Mouse (Mus musculus) heart, embryonic 16.5 days (tissue): ENCODE results near the gene Galnt7. TPM values are rescaled to one million over a fixed set of nuclear protein-coding genes. Genes with fewer than 3 reads are reported as not detected.

Experiments used
- ATAC-seq: fragments of 200-750 bp; cut with Nextera tagmentation; replicated peaks from 2 replicates; pipeline ENCODE4 v1.8.0; 2017; ENCODE audit warnings: moderate number of reproducible peaks; ENCODE audit not compliant: insufficient read depth, low FRiP score; ENCODE audit errors: extremely low read depth
- H3K27ac ChIP-seq: fragments of 300-500 bp; sonication (generic); 2 replicates; pipeline ENCODE4 v1.5.1; 2014; ENCODE audit warnings: mild to moderate bottlenecking, low read length, control low read depth, moderate library complexity
- H3K27me3 ChIP-seq: fragments of 300-500 bp; sonication (generic); 2 replicates; pipeline ENCODE4 v1.6.1; 2014; ENCODE audit warnings: low read length, mixed read lengths; ENCODE audit not compliant: control insufficient read depth, insufficient read depth
- H3K36me3 ChIP-seq: fragments of 300-500 bp; sonication (generic); 2 replicates; pipeline ENCODE4 v1.6.1; 2014; ENCODE audit not compliant: control insufficient read depth, insufficient read depth
- H3K4me1 ChIP-seq: fragments of 300-500 bp; sonication (generic); 2 replicates; pipeline ENCODE4 v1.6.1; 2014; ENCODE audit warnings: low read length, mixed read lengths; ENCODE audit not compliant: control insufficient read depth, insufficient read depth
- H3K4me2 ChIP-seq: fragments of 300-500 bp; sonication (generic); 2 replicates; pipeline ENCODE4 v1.6.1; 2014; ENCODE audit warnings: low read depth, mild to moderate bottlenecking, control low read depth, low read length
- H3K4me3 ChIP-seq: fragments of 300-500 bp; sonication (generic); 2 replicates; pipeline ENCODE4 v1.5.1; 2014; ENCODE audit warnings: mild to moderate bottlenecking, control low read depth, low read length
- H3K9ac ChIP-seq: fragments of 300-500 bp; sonication (generic); 2 replicates; pipeline ENCODE4 v1.6.1; 2014; ENCODE audit warnings: low read length, control low read depth
- H3K9me3 ChIP-seq: fragments of 300-500 bp; sonication (generic); replicated peaks from 2 replicates; pipeline ENCODE4 v1.6.1; 2016; ENCODE audit warnings: low read length; ENCODE audit not compliant: control insufficient read depth
- WGBS: fragments of 180-500 bp; shearing (Covaris S2); extraction: QIAGEN DNeasy Blood & Tissue Kit; methylation state at CpG from one replicate; pipeline ENCODE4 v1.1.7; 2014; 5-methylcytosine and 5-hydroxymethylcytosine counted together
- polyA plus RNA-seq: library from polyadenylated mRNA; unstranded; fragments of >200 nt; fragmentation: Nextera tagmentation; extraction: Ambion mirVana; gene quantifications from 2 replicates; pipeline ENCODE4 v1.2.1, GENCODE M21; 2015

Galnt7 gene
- polyA plus RNA-seq, 1 experiment from 2014 or later: 7.1 TPM

GRCm38 (mm10) chr8:57568633-57569399, 84.0 kb downstream of the Galnt7 start:
- H3K27ac ChIP-seq: no peak overlapping the region
- 84% methylated on average over 18 of the region's 18 CpGs for WGBS
- ATAC-seq: no peak

GRCm38 (mm10) chr8:57567998-57568397, 84.8 kb downstream of the Galnt7 start:
- Histone ChIP-seq H3K9me3 (no peaks in the 10 kb centered on the region), H3K4me3 (no peak overlapping the region), H3K36me3 (no peaks in the 10 kb centered on the region), H3K9ac (no peak overlapping the region), H3K27ac (no peak overlapping the region), H3K4me2 (no peak overlapping the region), H3K4me1 (peaks cover 9% of the 10 kb centered on the region), H3K27me3 (no peaks in the 10 kb centered on the region)
- WGBS: 85% methylated on average over 7 of the region's 7 CpGs
- ATAC-seq: no peak

More at GRCm38 (mm10) chr8:57568633-57569399, 84.0 kb downstream of the Galnt7 start:
- no peaks in the 10 kb centered on the region for H3K9me3 ChIP-seq
- H3K4me3 ChIP-seq: no peak overlapping the region
- H3K9ac ChIP-seq: no peak overlapping the region
- no peaks in the 10 kb centered on the region for H3K36me3 ChIP-seq
- peaks cover 9% of the 10 kb centered on the region for H3K4me1 ChIP-seq
- H3K4me2 ChIP-seq: no peak overlapping the region
- no peaks in the 10 kb centered on the region for H3K27me3 ChIP-seq

GRCm38 (mm10) chr8:57565039-57565438, 87.8 kb downstream of the Galnt7 start:
- no peak overlapping the region for H3K27ac ChIP-seq
- H3K9me3 ChIP-seq: no peaks in the 10 kb centered on the region
- no peak for ATAC-seq
- H3K4me2 ChIP-seq: no peak overlapping the region
- no peak overlapping the region for H3K4me3 ChIP-seq
- H3K36me3 ChIP-seq: no peaks in the 10 kb centered on the region
- no peaks in the 10 kb centered on the region; the same call in 1 of the 2 replicates for H3K4me1 ChIP-seq
- WGBS: 39% methylated on average over 6 of the region's 6 CpGs
- H3K27me3 ChIP-seq: no peaks in the 10 kb centered on the region
- no peak overlapping the region for H3K9ac ChIP-seq

GRCm38 (mm10) chr8:57563726-57564125, 89.1 kb downstream of the Galnt7 start:
- no peak for ATAC-seq

GRCm38 (mm10) chr8:57562741-57563140, 90.1 kb downstream of the Galnt7 start:
- ATAC-seq: no peak
- Histone ChIP-seq H3K4me3 (no peak overlapping the region), H3K36me3 (no peaks in the 10 kb centered on the region), H3K4me1 (no peaks in the 10 kb centered on the region; the same call in 1 of the 2 replicates), H3K9me3 (no peaks in the 10 kb centered on the region), H3K9ac (no peak overlapping the region), H3K27me3 (no peaks in the 10 kb centered on the region), H3K27ac (no peak overlapping the region), H3K4me2 (no peak overlapping the region)
- 79% methylated on average over 3 of the region's 3 CpGs for WGBS

More at GRCm38 (mm10) chr8:57563726-57564125, 89.1 kb downstream of the Galnt7 start:
- Histone ChIP-seq H3K4me3 (no peak overlapping the region), H3K27ac (no peak overlapping the region), H3K4me1 (no peaks in the 10 kb centered on the region; the same call in 1 of the 2 replicates), H3K9me3 (no peaks in the 10 kb centered on the region), H3K36me3 (no peaks in the 10 kb centered on the region), H3K27me3 (no peaks in the 10 kb centered on the region), H3K4me2 (no peak overlapping the region), H3K9ac (no peak overlapping the region)
- 93% methylated on average over 15 of the region's 15 CpGs for WGBS

- Histone ChIP-seq H3K4me1 (no peaks in the 10 kb centered on the region; the same call in 1 of the 2 replicates), H3K36me3 (no peaks in the 10 kb centered on the region), H3K4me2 (no peak overlapping the region), H3K9me3 (no peaks in the 10 kb centered on the region), H3K27me3 (no peaks in the 10 kb centered on the region), H3K27ac (no peak overlapping the region), H3K9ac (no peak overlapping the region), H3K4me3 (no peak overlapping the region)
- ATAC-seq: no peak
- WGBS: 77% methylated on average over 9 of the region's 9 CpGs
Observed at GRCm38 (mm10) chr8:57560926-57561325, 91.9 kb downstream of the Galnt7 start.

- Histone ChIP-seq H3K27me3 (no peaks in the 10 kb centered on the region), H3K4me3 (no peak overlapping the region), H3K9me3 (no peaks in the 10 kb centered on the region), H3K4me1 (no peaks in the 10 kb centered on the region), H3K4me2 (no peak overlapping the region), H3K9ac (no peak overlapping the region), H3K27ac (no peak overlapping the region), H3K36me3 (no peaks in the 10 kb centered on the region)
- 70% methylated on average over 14 of the region's 14 CpGs for WGBS
- ATAC-seq: no peak
Observed at GRCm38 (mm10) chr8:57552102-57553032, 100.5 kb downstream of the Galnt7 start.

- Histone ChIP-seq H3K27me3 (no peaks in the 10 kb centered on the region), H3K4me2 (no peak overlapping the region), H3K4me3 (no peak overlapping the region), H3K4me1 (no peaks in the 10 kb centered on the region), H3K9me3 (no peaks in the 10 kb centered on the region), H3K9ac (no peak overlapping the region), H3K27ac (no peak overlapping the region), H3K36me3 (no peaks in the 10 kb centered on the region)
- ATAC-seq: no peak
- WGBS: 76% methylated on average over 12 of the region's 12 CpGs
Observed at GRCm38 (mm10) chr8:57547581-57547980, 105.3 kb downstream of the Galnt7 start.

- no peak overlapping the region for H3K27ac ChIP-seq
- no peaks in the 10 kb centered on the region for H3K36me3 ChIP-seq
- no peaks in the 10 kb centered on the region for H3K4me1 ChIP-seq
- H3K4me2 ChIP-seq: no peak overlapping the region
- no peak overlapping the region for H3K9ac ChIP-seq
- WGBS: 83% methylated on average over 3 of the region's 3 CpGs
- no peak overlapping the region for H3K4me3 ChIP-seq
- H3K9me3 ChIP-seq: no peaks in the 10 kb centered on the region
- ATAC-seq: no peak
- H3K27me3 ChIP-seq: no peaks in the 10 kb centered on the region
Observed at GRCm38 (mm10) chr8:57546834-57547233, 106.0 kb downstream of the Galnt7 start.
